ENCODE assay signal across 18 mouse cellular contexts in genomic region chr14:99579765-99580266, GRCm38 (mm10).
DNase-seq lines count a peak whose midpoint lies in the region; ATAC-seq and TF ChIP-seq lines count a peak whose summit lies in the region.
"Had no signal": no experiment of that assay in that cellular context is flagged by ENCODE, and none has a peak within 500 bp of the region (broad histone marks: within the 10 kb centered on the region; RNA-seq: fewer than 3 reads in every experiment).

No protein-coding gene starts in this region.

- TF ChIP-seq CTCF in lung, embryonic 14.5 days (IDR thresholded peaks at IDR 0.05; ENCODE audit: low read depth): no peak
- no peak for TF ChIP-seq CTCF in lung, adult 2 months (IDR thresholded peaks at IDR 0.05; ENCODE audit: insufficient read depth, low read length)
- TF ChIP-seq CTCF in stomach, postnatal 0 days (IDR thresholded peaks at IDR 0.05; ENCODE audit: low read depth): no peak

- ATAC-seq in heart, embryonic 13.5 days (ENCODE audit: extremely low read depth, insufficient number of reproducible peaks, low FRiP score, low TSS enrichment): no peak
- no peak for ATAC-seq in lung, embryonic 14.5 days (ENCODE audit: insufficient read depth)
- peak; percentile 66 for ATAC-seq in intestine, embryonic 16.5 days
- ATAC-seq in stomach, postnatal 0 days (ENCODE audit: low FRiP score, low TSS enrichment): peak; percentile 64
- no peak for ATAC-seq in forebrain, embryonic 16.5 days
- ATAC-seq: liver, postnatal 0 days had no signal

- H3K27ac ChIP-seq in heart, embryonic 13.5 days (replicated peaks): no peak overlapping the region
- H3K27ac ChIP-seq in lung, embryonic 14.5 days (ENCODE audit: low read depth): no peak overlapping the region; the same call in 1 of the 2 replicates
- H3K27ac ChIP-seq in intestine, embryonic 16.5 days (ENCODE audit: low read length): peak overlapping the region; percentile 89
- peak overlapping the region; percentile 88 for H3K27ac ChIP-seq in stomach, postnatal 0 days (replicated peaks)
- H3K27ac ChIP-seq in forebrain, embryonic 16.5 days (ENCODE audit: low read length): no peak overlapping the region
- H3K27ac ChIP-seq: embryonic facial prominence, embryonic 12.5 days; forebrain, embryonic 12.5 days; gastrocnemius, adult 2 months; hindbrain, embryonic 12.5 days; layer of hippocampus, adult 2 months had no signal

- intact Hi-C loops in heart, postnatal 10 days (cut with DNase I): no loop called here

- TF ChIP-seq POLR2A in lung, adult 2 months (IDR thresholded peaks at IDR 0.05; ENCODE audit: borderline replicate concordance, extremely low read depth, low read depth, low read length): no peak

- H3K9ac ChIP-seq in heart, embryonic 13.5 days: no peak overlapping the region
- peak overlapping the region; percentile 9; the same call in 1 of the 2 replicates for H3K9ac ChIP-seq in lung, embryonic 14.5 days
- H3K9ac ChIP-seq in intestine, embryonic 16.5 days (ENCODE audit: low read depth, low read length): peak overlapping the region; percentile 3; the same call in 1 of the 2 replicates
- no peak overlapping the region for H3K9ac ChIP-seq in stomach, postnatal 0 days (ENCODE audit: low read length)
- H3K9ac ChIP-seq in forebrain, embryonic 16.5 days (replicated peaks; ENCODE audit: low read depth, low read length): no peak overlapping the region
- H3K9ac ChIP-seq: embryonic facial prominence, embryonic 12.5 days; forebrain, embryonic 12.5 days; hindbrain, embryonic 12.5 days; liver, postnatal 0 days had no signal

- no peaks in the 10 kb centered on the region for H3K27me3 ChIP-seq in heart, embryonic 13.5 days (replicated peaks)
- no peaks in the 10 kb centered on the region for H3K27me3 ChIP-seq in lung, embryonic 14.5 days (ENCODE audit: insufficient read depth, low read length)
- no peaks in the 10 kb centered on the region for H3K27me3 ChIP-seq in intestine, embryonic 16.5 days (replicated peaks; ENCODE audit: control insufficient read depth, insufficient read depth, low read length)
- no peaks in the 10 kb centered on the region for H3K27me3 ChIP-seq in stomach, postnatal 0 days (ENCODE audit: control insufficient read depth, insufficient read depth, low read length)
- H3K27me3 ChIP-seq in forebrain, embryonic 16.5 days (replicated peaks; ENCODE audit: control insufficient read depth, insufficient read depth, low read length): no peaks in the 10 kb centered on the region
- H3K27me3 ChIP-seq: embryonic facial prominence, embryonic 12.5 days; forebrain, embryonic 12.5 days; hindbrain, embryonic 12.5 days had no signal

- H3K4me1 ChIP-seq in heart, embryonic 13.5 days: peaks cover 24% of the 10 kb centered on the region
- H3K4me1 ChIP-seq in lung, embryonic 14.5 days (ENCODE audit: insufficient read depth): peaks cover 7% of the 10 kb centered on the region; the same call in 1 of the 2 replicates
- H3K4me1 ChIP-seq in lung, adult 2 months (ENCODE audit: control insufficient read depth, insufficient read depth, low read length): peaks cover 2% of the 10 kb centered on the region; the same call in 1 of the 2 replicates
- peaks cover 16% of the 10 kb centered on the region for H3K4me1 ChIP-seq in intestine, embryonic 16.5 days (ENCODE audit: control insufficient read depth, insufficient read depth, low read length)
- H3K4me1 ChIP-seq in stomach, postnatal 0 days (replicated peaks; ENCODE audit: control insufficient read depth, insufficient read depth): peaks cover 4% of the 10 kb centered on the region
- peaks cover 6% of the 10 kb centered on the region for H3K4me1 ChIP-seq in forebrain, embryonic 16.5 days (replicated peaks; ENCODE audit: control insufficient read depth, insufficient read depth, low read length)
- H3K4me1 ChIP-seq: hindbrain, embryonic 12.5 days had no signal

- DNase-seq in heart, postnatal 10 days: no peak
- DNase-seq in lung, embryonic 14.5 days: no peak
- no peak for DNase-seq in lung, adult 2 months
- no peak for DNase-seq in stomach, postnatal 0 days (ENCODE audit: low spot score)
- DNase-seq: cerebellum, postnatal 25 days; gastrocnemius, adult 2 months; heart, adult 11 months; kidney, adult 11 months; liver, postnatal 0 days; spleen, adult 18-20 months; thymus, postnatal 36 days had no signal

- no peak overlapping the region for H3K4me3 ChIP-seq in heart, embryonic 13.5 days
- H3K4me3 ChIP-seq in lung, embryonic 14.5 days (ENCODE audit: low read depth, low read length): no peak overlapping the region
- H3K4me3 ChIP-seq in lung, adult 2 months (replicated peaks; ENCODE audit: extremely low read depth, low read depth, low read length): no peak overlapping the region
- H3K4me3 ChIP-seq in intestine, embryonic 16.5 days (ENCODE audit: low read length): 0 out of 2 replicates have a peak overlapping the region, but pooled peaks have one; percentile 16
- no peak overlapping the region for H3K4me3 ChIP-seq in stomach, postnatal 0 days (ENCODE audit: low read depth, low read length)
- no peak overlapping the region for H3K4me3 ChIP-seq in forebrain, embryonic 16.5 days (replicated peaks; ENCODE audit: low read length)
- H3K4me3 ChIP-seq: embryonic facial prominence, embryonic 12.5 days; forebrain, embryonic 12.5 days; hindbrain, embryonic 12.5 days had no signal

- 73% methylated on average over 4 of the region's 4 CpGs for WGBS in heart, embryonic 13.5 days
- WGBS in lung, embryonic 14.5 days: 66% methylated on average over 4 of the region's 4 CpGs
- WGBS in lung, adult 2 months: 52% methylated on average over 4 of the region's 4 CpGs
- WGBS in intestine, embryonic 16.5 days: 56% methylated on average over 4 of the region's 4 CpGs
- 59% methylated on average over 4 of the region's 4 CpGs for WGBS in stomach, postnatal 0 days
- WGBS in forebrain, embryonic 16.5 days: 75% methylated on average over 4 of the region's 4 CpGs

- H3K36me3 ChIP-seq in heart, embryonic 13.5 days: no peaks in the 10 kb centered on the region
- no peaks in the 10 kb centered on the region for H3K36me3 ChIP-seq in lung, embryonic 14.5 days (ENCODE audit: insufficient read depth)
- no peaks in the 10 kb centered on the region for H3K36me3 ChIP-seq in intestine, embryonic 16.5 days (ENCODE audit: control insufficient read depth, insufficient read depth, low read length)
- H3K36me3 ChIP-seq in stomach, postnatal 0 days (ENCODE audit: control insufficient read depth, insufficient read depth, low read length): no peaks in the 10 kb centered on the region
- no peaks in the 10 kb centered on the region for H3K36me3 ChIP-seq in forebrain, embryonic 16.5 days (ENCODE audit: control insufficient read depth, insufficient read depth)
- H3K36me3 ChIP-seq: embryonic facial prominence, embryonic 12.5 days; forebrain, embryonic 12.5 days; hindbrain, embryonic 12.5 days had no signal

- H3K4me2 ChIP-seq in heart, embryonic 13.5 days: peak overlapping the region; percentile 59
- no peak overlapping the region for H3K4me2 ChIP-seq in lung, embryonic 14.5 days
- H3K4me2 ChIP-seq in intestine, embryonic 16.5 days (ENCODE audit: low read depth, low read length): peak overlapping the region; percentile 43
- H3K4me2 ChIP-seq in stomach, postnatal 0 days (replicated peaks; ENCODE audit: low read depth): peak overlapping the region; percentile 12
- no peak overlapping the region; the same call in 1 of the 2 replicates for H3K4me2 ChIP-seq in forebrain, embryonic 16.5 days (ENCODE audit: low read length)
- H3K4me2 ChIP-seq: forebrain, embryonic 12.5 days; hindbrain, embryonic 12.5 days had no signal

- TF ChIP-seq EP300 in stomach, postnatal 0 days (optimal IDR thresholded peaks at IDR 0.05): no peak

- no peaks in the 10 kb centered on the region for H3K9me3 ChIP-seq in heart, embryonic 13.5 days
- no peaks in the 10 kb centered on the region for H3K9me3 ChIP-seq in lung, embryonic 14.5 days (ENCODE audit: low read depth, low read length)
- H3K9me3 ChIP-seq in intestine, embryonic 16.5 days (ENCODE audit: control insufficient read depth, low read length): no peaks in the 10 kb centered on the region
- H3K9me3 ChIP-seq in stomach, postnatal 0 days (ENCODE audit: control insufficient read depth, low read length): no peaks in the 10 kb centered on the region
- no peaks in the 10 kb centered on the region for H3K9me3 ChIP-seq in forebrain, embryonic 16.5 days (ENCODE audit: control insufficient read depth, low read length)
- H3K9me3 ChIP-seq: embryonic facial prominence, embryonic 12.5 days; forebrain, embryonic 12.5 days; hindbrain, embryonic 12.5 days had no signal

Comparison
In these comparisons a context has a peak if more than half of its experiments do, and no peak if none do; other contexts are left out.
1. ATAC-seq: peak in intestine, embryonic 16.5 days (single experiment) and stomach, postnatal 0 days (single experiment); none in heart, embryonic 13.5 days (single experiment), lung, embryonic 14.5 days (single experiment) and forebrain, embryonic 16.5 days (single experiment).
2. H3K27ac ChIP-seq: peak in intestine, embryonic 16.5 days (single experiment) and stomach, postnatal 0 days (single experiment); none in heart, embryonic 13.5 days (single experiment), lung, embryonic 14.5 days (single experiment) and forebrain, embryonic 16.5 days (single experiment).
3. H3K4me2 ChIP-seq: peak in heart, embryonic 13.5 days (single experiment), intestine, embryonic 16.5 days (single experiment) and stomach, postnatal 0 days (single experiment); none in lung, embryonic 14.5 days (single experiment) and forebrain, embryonic 16.5 days (single experiment).
4. H3K9ac ChIP-seq: peak in lung, embryonic 14.5 days (single experiment) and intestine, embryonic 16.5 days (single experiment); none in heart, embryonic 13.5 days (single experiment), stomach, postnatal 0 days (single experiment) and forebrain, embryonic 16.5 days (single experiment).